Mouse (Mus musculus): ENCODE data around the gene Luc7l. TPM values are rescaled to one million over a fixed set of nuclear protein-coding genes. Genes with fewer than 3 reads are reported as not detected.
"Not testable (repeated sequence)": the region's sequence is repeated elsewhere in the genome, so short reads cannot be mapped to it uniquely, and the experiment has no call there.

Luc7l gene
- polyA plus RNA-seq, 1 experiment from 2014 or later = 87.0 TPM

DNA sequence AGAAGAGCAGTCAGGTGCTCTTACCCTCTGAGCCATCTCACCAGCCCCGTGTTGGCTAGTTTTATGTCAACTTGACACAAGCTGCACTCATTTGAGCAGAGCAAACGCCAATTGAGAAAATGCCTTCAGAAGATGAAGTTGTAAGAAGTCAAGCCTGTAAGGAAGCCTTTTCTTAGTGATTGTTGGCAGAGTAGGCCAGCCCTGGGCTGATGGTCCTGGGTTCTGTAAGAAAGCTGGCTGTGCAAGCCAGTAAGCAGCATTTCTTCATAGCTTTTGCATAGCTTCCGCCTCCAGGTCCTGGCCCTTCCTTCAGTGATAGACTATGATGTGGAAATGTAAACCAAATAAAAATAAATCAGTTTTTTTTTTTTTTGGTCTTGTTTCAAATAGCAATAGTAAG is 19.9 kb downstream of the Luc7l start:
- no peak overlapping the region for H3K9ac ChIP-seq (ENCODE audit: low read depth, low read length)
- H3K4me3 ChIP-seq (ENCODE audit: low read length) = no peak overlapping the region
- no peaks in the 10 kb centered on the region for H3K27me3 ChIP-seq (replicated peaks; ENCODE audit: control insufficient read depth, insufficient read depth, low read length)
- H3K9me3 ChIP-seq (ENCODE audit: control insufficient read depth, low read length) = no peaks in the 10 kb centered on the region
- peaks cover 31% of the 10 kb centered on the region for H3K36me3 ChIP-seq (ENCODE audit: control insufficient read depth, insufficient read depth, low read length)
- WGBS = 92% methylated on average over 3 of the region's 3 CpGs
- H3K4me2 ChIP-seq (ENCODE audit: low read length) = no peak overlapping the region
- no peak overlapping the region for H3K27ac ChIP-seq (ENCODE audit: low read depth, low read length)
- no peak for ATAC-seq
- no peaks in the 10 kb centered on the region for H3K4me1 ChIP-seq (ENCODE audit: control insufficient read depth, insufficient read depth, low read depth, low read length)

DNA sequence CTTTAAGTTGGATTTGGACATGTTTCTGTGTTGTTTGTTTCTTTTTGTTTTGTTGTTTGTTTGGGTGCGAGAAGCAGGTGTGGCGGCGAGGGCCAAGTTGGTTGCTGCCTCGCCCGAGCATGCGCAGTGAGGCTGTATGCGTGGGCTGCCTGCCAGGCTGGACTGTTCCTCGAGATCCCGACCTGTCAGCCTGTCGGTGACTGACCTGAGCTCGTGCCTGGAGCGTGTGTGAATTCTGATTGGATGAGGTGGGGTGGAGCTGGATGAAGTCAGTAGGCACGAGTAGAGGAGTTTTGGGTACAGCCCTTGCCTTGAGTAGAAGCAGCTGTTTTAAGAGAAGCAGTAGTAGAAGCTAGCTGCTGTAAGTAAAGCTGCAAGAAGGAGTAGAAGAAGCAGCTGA is 23.2 kb downstream of the Luc7l start:
- Histone ChIP-seq H3K9me3 (ENCODE audit: control insufficient read depth, low read length) (no peaks in the 10 kb centered on the region), H3K9ac (ENCODE audit: low read depth, low read length) (no peak overlapping the region), H3K27me3 (replicated peaks; ENCODE audit: control insufficient read depth, insufficient read depth, low read length) (no peaks in the 10 kb centered on the region), H3K4me3 (ENCODE audit: low read length) (no peak overlapping the region), H3K4me2 (ENCODE audit: low read length) (no peak overlapping the region), H3K36me3 (ENCODE audit: control insufficient read depth, insufficient read depth, low read length) (peaks cover 43% of the 10 kb centered on the region), H3K27ac (ENCODE audit: low read depth, low read length) (no peak overlapping the region), H3K4me1 (ENCODE audit: control insufficient read depth, insufficient read depth, low read depth, low read length) (no peaks in the 10 kb centered on the region)
- no peak for ATAC-seq
- 87% methylated on average over 13 of the region's 13 CpGs for WGBS

DNA sequence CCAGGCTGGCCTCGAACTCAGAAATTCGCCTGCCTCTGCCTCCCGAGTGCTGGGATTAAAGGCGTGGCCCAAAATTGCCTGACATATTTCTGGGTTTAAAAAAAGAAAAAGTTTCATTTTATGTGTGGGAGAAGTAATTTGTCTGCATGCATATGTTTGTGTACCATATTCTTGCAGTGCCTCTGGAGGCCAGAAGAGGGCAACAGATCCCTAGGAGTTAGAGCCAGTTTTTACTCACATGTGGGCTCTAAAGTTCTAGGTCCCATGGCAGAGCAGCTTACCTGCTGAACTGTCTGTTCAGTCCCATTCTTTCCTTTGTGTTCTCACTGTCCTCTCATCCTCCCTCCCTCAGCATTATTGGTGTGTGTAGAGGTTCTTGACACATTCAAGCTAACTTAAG is 24.0 kb downstream of the Luc7l start:
- no peaks in the 10 kb centered on the region for H3K4me1 ChIP-seq (ENCODE audit: control insufficient read depth, insufficient read depth, low read depth, low read length)
- no peak for ATAC-seq
- H3K36me3 ChIP-seq (ENCODE audit: control insufficient read depth, insufficient read depth, low read length) = peaks cover 49% of the 10 kb centered on the region
- no peak overlapping the region for H3K27ac ChIP-seq (ENCODE audit: low read depth, low read length)
- 96% methylated on average over 4 of the region's 4 CpGs for WGBS
- no peak overlapping the region for H3K4me3 ChIP-seq (ENCODE audit: low read length)
- H3K4me2 ChIP-seq (ENCODE audit: low read length) = no peak overlapping the region
- no peak overlapping the region for H3K9ac ChIP-seq (ENCODE audit: low read depth, low read length)
- H3K27me3 ChIP-seq (replicated peaks; ENCODE audit: control insufficient read depth, insufficient read depth, low read length) = no peaks in the 10 kb centered on the region
- H3K9me3 ChIP-seq (ENCODE audit: control insufficient read depth, low read length) = no peaks in the 10 kb centered on the region

DNA sequence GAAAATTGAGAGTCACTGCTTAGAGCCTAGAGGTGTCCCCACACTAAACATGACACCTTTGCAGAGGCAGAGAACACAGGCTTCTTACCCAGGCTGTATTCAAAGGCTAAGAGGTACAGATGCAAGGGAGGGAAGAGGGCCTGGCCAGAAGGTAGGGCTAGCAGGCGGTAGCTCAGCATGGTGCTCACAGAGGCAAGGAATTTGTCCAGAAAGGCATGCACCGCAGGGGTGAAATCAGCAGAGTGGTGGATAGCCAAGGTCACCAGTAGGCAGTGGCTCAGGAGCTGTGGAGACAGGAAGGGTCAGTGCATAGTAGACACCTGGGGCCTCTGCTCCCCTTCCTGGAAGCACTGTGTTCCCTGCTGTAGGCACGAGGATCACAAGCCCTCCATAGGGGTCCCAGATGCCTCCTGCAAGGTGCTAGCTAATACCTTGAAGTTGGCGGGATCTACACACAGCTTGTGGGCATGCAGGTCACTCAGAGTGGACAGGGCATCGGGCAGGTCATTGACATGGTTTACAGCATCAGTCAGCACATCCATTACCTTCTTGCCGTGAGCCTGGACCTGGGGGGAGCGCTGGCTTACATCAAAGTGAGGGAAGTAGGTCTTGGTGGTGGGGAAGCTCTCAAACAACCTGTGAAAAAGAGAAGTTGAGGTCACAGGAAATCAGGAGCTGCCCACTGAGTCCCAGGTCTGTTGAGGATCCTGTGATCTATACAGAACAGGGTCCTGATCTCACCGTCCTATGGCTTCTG is 33.7 kb downstream of the Luc7l start:
- no peak overlapping the region for H3K4me2 ChIP-seq (ENCODE audit: low read length)
- no peak for ATAC-seq
- no peaks in the 10 kb centered on the region for H3K9me3 ChIP-seq (ENCODE audit: control insufficient read depth, low read length)
- no peaks in the 10 kb centered on the region for H3K4me1 ChIP-seq (ENCODE audit: control insufficient read depth, insufficient read depth, low read depth, low read length)
- H3K36me3 ChIP-seq (ENCODE audit: control insufficient read depth, insufficient read depth, low read length) = peaks cover 58% of the 10 kb centered on the region
- H3K4me3 ChIP-seq (ENCODE audit: low read length) = no peak overlapping the region
- no peak overlapping the region for H3K27ac ChIP-seq (ENCODE audit: low read depth, low read length)
- no peak overlapping the region for H3K9ac ChIP-seq (ENCODE audit: low read depth, low read length)
- 85% methylated on average over 8 of the region's 8 CpGs for WGBS
- no peaks in the 10 kb centered on the region for H3K27me3 ChIP-seq (replicated peaks; ENCODE audit: control insufficient read depth, insufficient read depth, low read length)

- Histone ChIP-seq H3K4me1 (ENCODE audit: control insufficient read depth, insufficient read depth, low read depth, low read length) (no peaks in the 10 kb centered on the region), H3K27me3 (replicated peaks; ENCODE audit: control insufficient read depth, insufficient read depth, low read length) (no peaks in the 10 kb centered on the region), H3K9ac (ENCODE audit: low read depth, low read length) (no peak overlapping the region), H3K4me2 (ENCODE audit: low read length) (no peak overlapping the region), H3K9me3 (ENCODE audit: control insufficient read depth, low read length) (peaks cover 2% of the 10 kb centered on the region; the same call in 1 of the 2 replicates), H3K4me3 (ENCODE audit: low read length) (no peak overlapping the region), H3K36me3 (ENCODE audit: control insufficient read depth, insufficient read depth, low read length) (peaks cover 35% of the 10 kb centered on the region), H3K27ac (ENCODE audit: low read depth, low read length) (no peak overlapping the region)
- 91% methylated on average over 4 of the region's 4 CpGs for WGBS
- no peak for ATAC-seq
Observed at GRCm38 (mm10) chr17:26289475-26289874, 36.8 kb downstream of the Luc7l start.

DNA sequence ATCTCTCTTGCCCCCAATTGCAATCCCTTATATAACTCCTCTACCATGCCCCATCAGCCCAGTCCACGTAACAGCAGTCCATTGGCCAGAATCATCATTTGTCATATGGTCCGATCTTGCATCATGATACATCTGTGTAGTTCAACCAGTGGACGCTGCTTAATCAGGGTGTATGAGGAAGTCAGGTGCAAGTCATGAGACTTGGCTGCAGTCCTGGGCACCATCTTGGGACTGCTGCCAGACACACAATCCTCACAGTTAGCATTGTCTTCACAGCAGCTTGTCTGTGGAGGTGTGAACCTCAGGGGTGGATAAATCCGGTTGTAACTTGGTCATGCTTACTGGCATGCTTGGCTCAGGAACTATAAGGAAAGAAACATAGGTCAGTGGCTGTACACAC is 45.6 kb downstream of the Luc7l start:
- WGBS = 91% methylated on average over 4 of the region's 4 CpGs
- not testable (repeated sequence) for ATAC-seq

GRCm38 (mm10) chr17:26314291-26314690 is 61.6 kb downstream of the Luc7l start:
- no peak overlapping the region for H3K4me2 ChIP-seq (ENCODE audit: low read length)
- no peaks in the 10 kb centered on the region for H3K36me3 ChIP-seq (ENCODE audit: control insufficient read depth, insufficient read depth, low read length)
- H3K27ac ChIP-seq (ENCODE audit: low read depth, low read length) = no peak overlapping the region; the same call in 1 of the 2 replicates
- WGBS = 10% methylated on average over 6 of the region's 6 CpGs
- no peaks in the 10 kb centered on the region for H3K9me3 ChIP-seq (ENCODE audit: control insufficient read depth, low read length)
- peak; percentile 81 for ATAC-seq
- H3K9ac ChIP-seq (ENCODE audit: low read depth, low read length) = 0 out of 2 replicates have a peak overlapping the region, but pooled peaks have one; percentile 29
- no peaks in the 10 kb centered on the region; the same call in 1 of the 2 replicates for H3K4me1 ChIP-seq (ENCODE audit: control insufficient read depth, insufficient read depth, low read depth, low read length)
- no peaks in the 10 kb centered on the region for H3K27me3 ChIP-seq (replicated peaks; ENCODE audit: control insufficient read depth, insufficient read depth, low read length)
- no peak overlapping the region for H3K4me3 ChIP-seq (ENCODE audit: low read length)

More for the DNA sequence above, 45.6 kb downstream of the Luc7l start:
- H3K4me2 ChIP-seq (ENCODE audit: low read length); H3K9me3 ChIP-seq (ENCODE audit: control insufficient read depth, low read length); H3K9ac ChIP-seq (ENCODE audit: low read depth, low read length); H3K36me3 ChIP-seq (ENCODE audit: control insufficient read depth, insufficient read depth, low read length); H3K4me1 ChIP-seq (ENCODE audit: control insufficient read depth, insufficient read depth, low read depth, low read length); H3K27ac ChIP-seq (ENCODE audit: low read depth, low read length); H3K4me3 ChIP-seq (ENCODE audit: low read length); H3K27me3 ChIP-seq (replicated peaks; ENCODE audit: control insufficient read depth, insufficient read depth, low read length): not testable (repeated sequence)

DNA sequence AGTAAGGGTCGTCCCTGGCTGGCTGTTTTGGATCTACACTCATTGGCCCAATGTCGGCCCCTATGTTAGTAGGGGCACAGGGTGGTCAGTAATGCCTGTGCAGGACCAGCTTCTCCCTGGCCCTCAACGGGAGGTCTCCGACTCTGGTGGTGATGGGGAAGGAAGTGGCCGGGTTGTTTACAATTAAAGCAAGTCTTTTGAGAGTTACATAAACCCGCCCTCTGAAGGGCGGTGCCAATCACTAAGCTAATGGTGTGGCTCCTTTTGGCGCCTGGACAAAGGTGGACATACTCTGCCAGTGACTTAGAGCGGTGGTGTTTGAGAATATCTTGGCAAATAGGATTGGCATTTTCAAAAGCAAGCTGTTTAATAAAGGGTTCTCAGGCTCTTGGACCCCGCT is 62.8 kb downstream of the Luc7l start:
- H3K27me3 ChIP-seq (replicated peaks; ENCODE audit: control insufficient read depth, insufficient read depth, low read length) = no peaks in the 10 kb centered on the region
- H3K9ac ChIP-seq (ENCODE audit: low read depth, low read length) = no peak overlapping the region
- no peaks in the 10 kb centered on the region; the same call in 1 of the 2 replicates for H3K4me1 ChIP-seq (ENCODE audit: control insufficient read depth, insufficient read depth, low read depth, low read length)
- 39% methylated on average over 10 of the region's 10 CpGs for WGBS
- H3K36me3 ChIP-seq (ENCODE audit: control insufficient read depth, insufficient read depth, low read length) = no peaks in the 10 kb centered on the region
- no peak overlapping the region for H3K4me2 ChIP-seq (ENCODE audit: low read length)
- H3K9me3 ChIP-seq (ENCODE audit: control insufficient read depth, low read length) = no peaks in the 10 kb centered on the region
- H3K4me3 ChIP-seq (ENCODE audit: low read length) = no peak overlapping the region
- no peak overlapping the region for H3K27ac ChIP-seq (ENCODE audit: low read depth, low read length)
- ATAC-seq = no peak

DNA sequence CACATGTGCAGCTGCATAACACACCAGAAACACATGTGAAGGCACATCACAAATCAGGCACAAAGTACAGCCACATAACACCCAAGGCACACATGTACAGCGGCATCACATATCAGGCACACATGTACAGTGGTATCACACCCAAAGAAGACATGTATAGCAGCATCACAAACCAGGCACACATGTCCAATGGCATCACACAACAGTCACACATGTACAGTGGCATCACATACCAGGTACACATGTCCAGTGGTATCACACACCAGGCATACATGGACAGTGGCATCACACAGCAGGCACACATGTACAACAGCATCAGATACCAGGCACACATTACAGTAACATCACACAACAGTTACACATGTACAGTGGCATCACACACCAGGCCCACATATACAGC is 65.7 kb downstream of the Luc7l start:
- 95% methylated on average over 1 of the region's 1 CpGs for WGBS
- H3K9me3 ChIP-seq (ENCODE audit: control insufficient read depth, low read length) = no peaks in the 10 kb centered on the region
- no peak overlapping the region for H3K4me2 ChIP-seq (ENCODE audit: low read length)
- H3K4me3 ChIP-seq (ENCODE audit: low read length) = no peak overlapping the region
- no peaks in the 10 kb centered on the region; the same call in 1 of the 2 replicates for H3K4me1 ChIP-seq (ENCODE audit: control insufficient read depth, insufficient read depth, low read depth, low read length)
- no peaks in the 10 kb centered on the region for H3K27me3 ChIP-seq (replicated peaks; ENCODE audit: control insufficient read depth, insufficient read depth, low read length)
- H3K27ac ChIP-seq (ENCODE audit: low read depth, low read length) = no peak overlapping the region
- no peaks in the 10 kb centered on the region for H3K36me3 ChIP-seq (ENCODE audit: control insufficient read depth, insufficient read depth, low read length)
- no peak for ATAC-seq
- no peak overlapping the region for H3K9ac ChIP-seq (ENCODE audit: low read depth, low read length)
